Mouse (Mus musculus) intestine, embryonic 14.5 days (tissue): Measurements from ENCODE around the gene D2hgdh. TPM values are rescaled to one million over a fixed set of nuclear protein-coding genes. Genes with fewer than 3 reads are reported as not detected.
"Not testable (repeated sequence)": the region's sequence is repeated elsewhere in the genome, so short reads cannot be mapped to it uniquely, and the experiment has no call there.

Source experiments
- ATAC-seq: fragments of 200-750 bp; cut with Nextera tagmentation; replicated peaks from 2 replicates; pipeline ENCODE4 v1.8.0; 2017; ENCODE audit warnings: low read depth, moderate number of reproducible peaks, moderate TSS enrichment, moderate library complexity; ENCODE audit not compliant: low FRiP score, low TSS enrichment
- DNase-seq: peaks from one replicate; pipeline ENCODE4 v3.0.0-alpha.2; 2018; ENCODE audit warnings: low spot score
- H3K27ac ChIP-seq: fragments of 300-500 bp; sonication (generic); 2 replicates; pipeline ENCODE4 v1.5.1; 2014; ENCODE audit warnings: low read depth, mild to moderate bottlenecking, control low read depth
- H3K27me3 ChIP-seq: fragments of 300-500 bp; sonication (generic); replicated peaks from 2 replicates; pipeline ENCODE4 v1.6.1; 2014; ENCODE audit warnings: low read length, control low read depth; ENCODE audit not compliant: control insufficient read depth, insufficient read depth
- H3K36me3 ChIP-seq: fragments of 300-500 bp; sonication (generic); 2 replicates; pipeline ENCODE4 v1.6.1; 2014; ENCODE audit warnings: low read length, control low read depth; ENCODE audit not compliant: control insufficient read depth, insufficient read depth
- H3K4me1 ChIP-seq: fragments of 300-500 bp; sonication (generic); replicated peaks from 2 replicates; pipeline ENCODE4 v1.6.1; 2014; ENCODE audit warnings: low read length, control low read depth, mixed read lengths; ENCODE audit not compliant: control insufficient read depth, insufficient read depth
- H3K4me2 ChIP-seq: fragments of 300-500 bp; sonication (generic); 2 replicates; pipeline ENCODE4 v1.6.1; 2014; ENCODE audit warnings: low read length
- H3K4me3 ChIP-seq: fragments of 300-500 bp; sonication (generic); 2 replicates; pipeline ENCODE4 v1.5.1; 2014; ENCODE audit warnings: low read depth, low read length, control low read depth, mixed read lengths
- H3K9ac ChIP-seq: fragments of 300-500 bp; sonication (generic); 2 replicates; pipeline ENCODE4 v1.6.1; 2014; ENCODE audit warnings: mild to moderate bottlenecking, low read length
- H3K9me3 ChIP-seq: fragments of 300-500 bp; sonication (generic); 2 replicates; pipeline ENCODE4 v1.6.1; 2016; ENCODE audit warnings: low read length, control low read depth; ENCODE audit not compliant: control insufficient read depth
- WGBS: fragments of 180-500 bp; shearing (Covaris S2); extraction: QIAGEN DNeasy Blood & Tissue Kit; methylation state at CpG from one replicate; pipeline ENCODE4 v1.1.7; 2014; 5-methylcytosine and 5-hydroxymethylcytosine counted together
- polyA plus RNA-seq: library from polyadenylated mRNA; unstranded; fragments of >200 nt; fragmentation: Nextera tagmentation; extraction: Ambion mirVana; gene quantifications from 2 replicates; pipeline ENCODE4 v1.2.1, GENCODE M21; 2014

Gene D2hgdh
- polyA plus RNA-seq, 1 experiment from 2014 or later, result 14.8 TPM

DNA sequence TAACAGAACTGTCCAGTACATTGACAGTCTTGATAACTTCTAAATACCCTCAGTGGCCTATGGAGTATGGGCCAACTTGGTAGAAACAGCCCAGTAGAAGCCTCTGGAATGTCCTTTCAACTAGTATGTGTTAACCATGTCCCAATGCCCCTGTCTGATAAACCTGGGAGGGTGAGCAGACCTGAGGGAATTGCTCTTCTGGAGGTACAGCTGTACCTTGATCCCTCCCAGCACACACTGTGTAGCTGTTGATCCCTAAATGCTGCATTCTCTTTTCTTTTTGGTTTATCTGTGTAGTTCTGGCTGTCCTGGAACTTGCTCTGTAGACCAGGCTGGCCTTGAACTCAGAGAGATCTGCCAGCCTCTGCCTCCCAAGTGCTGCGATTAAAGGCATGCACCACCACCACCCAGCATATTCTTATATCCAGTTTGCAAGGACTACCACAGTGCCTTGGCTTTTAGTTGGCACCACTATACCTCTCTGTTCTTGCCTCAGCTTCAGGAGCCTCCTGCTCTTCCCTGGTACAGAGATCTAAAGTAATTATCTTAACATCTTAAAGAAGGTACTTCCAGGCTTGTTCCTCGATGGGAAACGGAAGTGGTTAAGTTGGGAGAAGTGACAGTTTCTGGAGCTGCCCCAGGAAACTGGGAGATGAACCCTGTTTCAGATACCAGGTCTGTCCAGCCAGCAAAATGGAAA lies 763 bp upstream of the D2hgdh start:
- Histone ChIP-seq H3K27ac (peak overlapping the region; percentile 92; the same call in 1 of the 2 replicates), H3K9ac (0 out of 2 replicates have a peak overlapping the region, but pooled peaks have one; percentile 72), H3K4me1 (peaks cover 15% of the 10 kb centered on the region; the same call in 1 of the 2 replicates), H3K4me3 (no peak overlapping the region), H3K4me2 (peak overlapping the region; percentile 94), H3K9me3 (no peaks in the 10 kb centered on the region), H3K27me3 (no peaks in the 10 kb centered on the region), H3K36me3 (peaks cover 27% of the 10 kb centered on the region)
- DNase-seq, result no peak
- ATAC-seq, result no peak
- 73% methylated on average over 3 of the region's 3 CpGs for WGBS

DNA sequence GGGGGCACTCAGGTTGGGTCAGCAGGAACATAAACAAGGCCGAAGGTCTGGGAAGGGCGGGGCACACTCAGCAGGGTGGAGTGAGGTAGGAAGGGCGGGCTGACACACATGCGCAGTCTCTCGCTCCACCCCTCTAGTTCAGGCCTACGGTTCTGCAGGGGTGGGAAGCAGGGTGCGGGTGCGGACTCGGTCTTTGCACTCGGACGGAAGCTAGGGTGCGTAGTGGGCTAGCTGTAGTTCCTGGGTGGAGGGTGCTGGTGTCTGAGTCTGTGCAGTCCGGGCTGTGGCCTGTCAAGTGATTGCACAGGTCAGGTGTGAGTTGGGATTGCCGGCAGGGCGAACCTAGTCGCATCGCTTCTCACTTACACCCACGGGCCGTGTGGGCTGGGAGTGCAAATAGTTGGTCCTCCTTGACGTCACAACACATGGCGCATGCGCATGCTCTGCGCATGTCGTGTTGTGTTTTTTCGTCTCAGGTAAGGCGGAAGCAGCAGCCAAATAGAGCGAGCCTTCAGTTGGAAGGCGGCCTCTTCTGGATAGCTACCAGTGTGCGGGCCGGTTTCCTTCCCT lies 481 bp downstream of the D2hgdh start:
- no peaks in the 10 kb centered on the region for H3K9me3 ChIP-seq
- ATAC-seq (peak; percentile 97), DNase-seq (peak; percentile 97)
- WGBS, result 1% methylated on average over 30 of the region's 30 CpGs
- H3K4me3 ChIP-seq, result peak overlapping the region; percentile 64
- peak overlapping the region; percentile 94 for H3K4me2 ChIP-seq
- peaks cover 15% of the 10 kb centered on the region; the same call in 1 of the 2 replicates for H3K4me1 ChIP-seq
- H3K36me3 ChIP-seq, result peaks cover 15% of the 10 kb centered on the region
- H3K27me3 ChIP-seq, result no peaks in the 10 kb centered on the region
- peak overlapping the region; percentile 92 for H3K27ac ChIP-seq
- peak overlapping the region; percentile 72 for H3K9ac ChIP-seq

DNA sequence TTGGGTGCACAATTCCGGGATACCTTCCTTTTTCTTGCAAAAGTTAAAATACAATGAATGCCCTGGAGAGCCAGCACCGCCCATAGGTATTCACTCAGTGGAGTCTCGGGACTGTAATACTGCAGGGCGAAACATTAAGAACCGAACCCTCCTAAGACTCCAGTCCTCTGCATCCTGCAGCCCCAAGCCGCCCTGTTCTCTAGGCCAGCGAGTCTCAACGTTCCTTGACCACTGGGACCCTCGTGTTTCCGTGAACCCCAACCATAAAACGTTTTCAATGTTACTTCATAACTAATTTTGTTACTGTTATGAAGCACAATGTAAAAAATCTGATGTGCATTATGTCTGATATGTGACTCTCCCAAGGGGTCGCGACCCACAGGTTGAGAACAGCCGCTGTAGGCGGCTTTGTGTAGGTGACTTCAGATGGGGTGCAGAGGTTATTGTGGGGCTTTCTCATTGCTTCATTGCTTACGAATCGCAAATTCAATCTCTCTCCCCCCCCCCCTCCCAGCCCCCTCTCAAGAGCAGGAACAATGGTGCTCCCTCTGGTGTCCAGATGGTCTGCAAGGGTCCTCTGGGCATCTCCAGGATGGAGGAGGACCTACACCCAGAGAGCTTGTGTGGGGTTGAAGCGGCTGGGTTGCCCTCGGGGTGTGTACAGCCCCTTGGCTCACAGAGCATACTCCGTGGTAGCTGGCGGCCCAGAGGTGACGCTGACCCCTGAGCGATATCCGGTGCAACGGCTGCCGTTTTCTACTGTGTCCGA lies 1.2 kb downstream of the D2hgdh start:
- WGBS, result 41% methylated on average over 27 of the region's 27 CpGs
- ATAC-seq, result peak; percentile 25; the same call in 1 of the 2 replicates

DNA sequence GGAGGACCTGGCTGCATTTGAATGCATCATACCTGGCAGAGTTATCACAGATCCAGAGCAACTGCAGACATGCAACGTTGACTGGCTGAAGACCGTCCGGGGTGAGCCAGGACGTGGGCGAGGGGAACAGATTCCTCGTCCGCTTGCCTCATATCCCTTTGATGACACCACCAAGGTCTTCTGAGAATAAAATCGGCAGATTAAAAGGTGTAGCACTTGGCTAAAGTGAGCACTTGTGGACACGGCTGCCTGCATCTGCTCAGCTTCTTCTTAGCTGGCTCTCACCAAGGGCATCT lies 1.8 kb downstream of the D2hgdh start:
- H3K27ac ChIP-seq, result no peak overlapping the region
- H3K4me1 ChIP-seq, result peaks cover 15% of the 10 kb centered on the region; the same call in 1 of the 2 replicates
- H3K4me3 ChIP-seq, result 0 out of 2 replicates have a peak overlapping the region, but pooled peaks have one; percentile 64
- no peaks in the 10 kb centered on the region for H3K9me3 ChIP-seq
- ATAC-seq (no peak), DNase-seq (no peak)
- no peak overlapping the region; the same call in 1 of the 2 replicates for H3K4me2 ChIP-seq
- H3K27me3 ChIP-seq, result no peaks in the 10 kb centered on the region
- no peak overlapping the region for H3K9ac ChIP-seq
- 94% methylated on average over 9 of the region's 9 CpGs for WGBS
- H3K36me3 ChIP-seq, result peaks cover 2% of the 10 kb centered on the region

More for the DNA sequence above, 1.2 kb downstream of the D2hgdh start:
- H3K4me2 ChIP-seq, result peak overlapping the region; percentile 94
- H3K9ac ChIP-seq, result peak overlapping the region; percentile 72
- H3K4me1 ChIP-seq, result peaks cover 15% of the 10 kb centered on the region; the same call in 1 of the 2 replicates
- H3K9me3 ChIP-seq, result no peaks in the 10 kb centered on the region
- H3K4me3 ChIP-seq, result peak overlapping the region; percentile 64
- peaks cover 7% of the 10 kb centered on the region for H3K36me3 ChIP-seq
- H3K27me3 ChIP-seq, result no peaks in the 10 kb centered on the region
- DNase-seq, result no peak
- H3K27ac ChIP-seq, result peak overlapping the region; percentile 92

DNA sequence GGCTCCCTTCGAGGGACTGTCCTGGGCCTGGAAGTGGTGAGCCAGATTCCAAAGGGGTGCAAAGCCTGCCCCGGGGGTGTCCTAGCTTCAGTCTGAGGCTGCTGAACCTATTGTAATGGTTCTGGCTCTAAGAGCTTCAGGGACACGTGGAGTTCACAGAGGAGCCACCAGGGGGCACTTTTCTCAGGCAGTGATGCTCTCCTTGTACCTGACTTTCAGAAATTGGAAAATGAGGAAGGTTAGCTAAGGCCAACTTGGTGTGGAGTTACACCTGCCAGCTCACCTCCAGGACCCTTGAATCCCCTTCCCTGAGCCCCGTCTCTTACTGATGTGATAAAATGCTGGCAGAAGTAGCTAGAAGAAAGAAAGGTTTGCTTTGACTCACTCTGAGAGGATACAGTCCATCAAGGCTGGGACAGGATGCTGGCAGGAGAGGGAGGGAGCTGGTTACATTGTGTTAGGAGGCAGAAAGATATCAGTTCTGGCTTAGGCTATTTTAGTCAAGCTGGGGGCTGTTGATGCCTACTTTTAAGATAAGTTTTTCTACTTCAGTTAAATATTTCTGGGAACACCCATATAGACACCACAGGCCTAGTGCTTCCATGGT lies 8.1 kb downstream of the D2hgdh start:
- not testable (repeated sequence) for H3K27me3 ChIP-seq, ATAC-seq, H3K9ac ChIP-seq, DNase-seq, H3K27ac ChIP-seq, H3K4me2 ChIP-seq, H3K4me1 ChIP-seq, H3K9me3 ChIP-seq, H3K4me3 ChIP-seq, H3K36me3 ChIP-seq
- WGBS, result 69% methylated on average over 2 of the region's 4 CpGs

DNA sequence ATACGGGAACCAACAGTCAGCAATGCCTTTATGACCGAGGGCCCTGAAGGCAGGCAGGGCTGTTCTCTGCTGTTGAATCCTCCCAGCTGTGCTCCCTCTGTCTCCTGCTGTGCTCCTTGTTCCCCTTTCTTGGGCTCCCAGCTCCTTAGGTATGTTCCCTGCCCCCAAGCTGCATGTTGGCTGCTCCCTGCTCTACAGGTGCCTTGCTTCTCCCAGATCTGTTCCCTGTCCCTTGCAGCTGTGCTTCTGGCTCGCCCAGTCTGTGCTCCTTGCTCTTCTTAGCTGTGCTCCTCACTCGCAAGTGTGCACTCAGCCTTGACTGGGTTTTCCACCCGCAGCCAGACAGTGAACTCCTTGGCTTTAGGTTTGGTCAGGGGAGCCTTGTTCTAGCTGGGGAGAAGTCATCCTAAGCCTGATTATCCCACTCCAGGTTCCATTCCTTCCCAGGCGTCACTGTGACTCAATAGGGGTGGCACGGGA lies 10.0 kb downstream of the D2hgdh start:
- H3K4me2 ChIP-seq, result no peak overlapping the region
- H3K4me3 ChIP-seq, result no peak overlapping the region
- ATAC-seq (no peak), DNase-seq (no peak)
- WGBS, result 87% methylated on average over 7 of the region's 7 CpGs
- H3K4me1 ChIP-seq, result no peaks in the 10 kb centered on the region
- H3K27me3 ChIP-seq, result no peaks in the 10 kb centered on the region
- no peak overlapping the region for H3K27ac ChIP-seq
- no peaks in the 10 kb centered on the region for H3K9me3 ChIP-seq
- H3K9ac ChIP-seq, result no peak overlapping the region
- H3K36me3 ChIP-seq, result peaks cover 11% of the 10 kb centered on the region

DNA sequence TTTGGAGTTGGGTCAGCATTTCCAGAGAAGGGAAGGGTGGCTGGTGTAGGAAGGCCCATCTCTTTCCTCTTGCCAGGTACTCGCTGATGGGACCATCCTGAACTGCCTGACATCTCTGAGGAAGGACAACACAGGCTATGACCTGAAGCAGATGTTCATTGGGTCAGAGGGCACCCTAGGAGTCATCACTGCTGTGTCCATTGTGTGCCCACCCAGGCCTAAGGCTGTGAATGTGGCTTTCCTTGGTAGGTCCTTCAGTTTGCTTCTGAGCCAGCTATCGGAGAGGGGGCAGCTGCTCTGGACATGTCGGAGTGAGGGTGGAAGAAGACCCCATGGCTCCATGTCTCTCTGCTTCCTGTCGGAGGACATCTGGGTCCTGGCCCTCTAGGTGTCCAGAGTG lies 10.5 kb downstream of the D2hgdh start:
- no peak overlapping the region for H3K27ac ChIP-seq
- H3K36me3 ChIP-seq, result peaks cover 11% of the 10 kb centered on the region
- H3K4me3 ChIP-seq, result no peak overlapping the region
- DNase-seq (no peak), ATAC-seq (no peak)
- 95% methylated on average over 4 of the region's 4 CpGs for WGBS
- H3K9ac ChIP-seq, result no peak overlapping the region
- H3K4me1 ChIP-seq, result no peaks in the 10 kb centered on the region
- no peaks in the 10 kb centered on the region for H3K9me3 ChIP-seq
- no peaks in the 10 kb centered on the region for H3K27me3 ChIP-seq
- no peak overlapping the region for H3K4me2 ChIP-seq

DNA sequence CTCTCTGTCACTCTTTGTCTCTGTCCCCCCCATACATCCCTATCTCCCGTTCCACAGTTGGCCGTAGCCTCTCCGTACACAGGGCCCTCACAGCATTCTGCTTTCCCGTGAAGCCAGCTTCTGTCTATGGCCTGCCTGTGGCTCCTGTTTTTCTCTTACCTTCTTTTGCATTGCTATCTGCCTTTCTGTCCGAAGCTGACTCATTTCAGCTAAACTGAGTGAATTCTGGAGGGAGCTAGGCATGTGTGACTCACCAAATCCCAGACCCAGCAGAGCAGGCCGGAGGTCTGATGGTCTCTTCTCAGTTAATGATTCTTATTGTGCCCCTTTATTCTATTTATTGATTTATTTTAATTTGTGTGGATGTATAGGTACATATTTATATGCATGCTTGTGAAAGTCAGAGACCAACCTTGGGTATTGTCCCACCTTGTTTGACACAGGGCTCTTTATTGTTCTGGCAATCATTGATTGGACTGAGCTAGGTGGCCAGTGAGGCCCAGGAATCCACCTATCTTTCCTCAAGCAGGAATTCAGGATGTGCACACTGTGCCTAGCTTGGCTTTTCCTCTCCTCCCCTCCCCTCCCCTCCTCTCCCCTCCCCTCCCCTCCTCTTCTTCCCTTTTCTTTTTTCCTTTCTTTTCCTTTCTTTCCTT lies 11.3 kb downstream of the D2hgdh start:
- no peak overlapping the region for H3K9ac ChIP-seq
- H3K9me3 ChIP-seq, result no peaks in the 10 kb centered on the region
- no peak overlapping the region for H3K4me2 ChIP-seq
- no peaks in the 10 kb centered on the region for H3K4me1 ChIP-seq
- no peaks in the 10 kb centered on the region for H3K27me3 ChIP-seq
- peaks cover 11% of the 10 kb centered on the region for H3K36me3 ChIP-seq
- H3K4me3 ChIP-seq, result no peak overlapping the region
- ATAC-seq (no peak), DNase-seq (no peak)
- WGBS, result 87% methylated on average over 6 of the region's 6 CpGs
- no peak overlapping the region for H3K27ac ChIP-seq
